Comparison of ENCODE assay signal across 13 mouse cellular contexts in genomic region chr10:117106244-117106643, GRCm38 (mm10). TPM values are rescaled to one million over a fixed set of nuclear protein-coding genes. Genes with fewer than 3 reads are reported as not detected.
DNase-seq lines count a peak whose midpoint lies in the region; ATAC-seq and TF ChIP-seq lines count a peak whose summit lies in the region.
"Had no signal": no experiment of that assay in that cellular context is flagged by ENCODE, and none has a peak within 500 bp of the region (broad histone marks: within the 10 kb centered on the region; RNA-seq: fewer than 3 reads in every experiment).

No protein-coding gene starts in this region.

- peak; percentile 98 for TF ChIP-seq EP300 in liver, embryonic 14.5 days (IDR thresholded peaks at IDR 0.05; ENCODE audit: low read depth)

- H3K9ac ChIP-seq in hindbrain, embryonic 12.5 days, result no peak overlapping the region
- H3K9ac ChIP-seq in liver, embryonic 14.5 days (replicated peaks), result peak overlapping the region; percentile 14
- H3K9ac ChIP-seq: hindbrain, embryonic 14.5 days had no signal

- peaks cover 26% of the 10 kb centered on the region for H3K4me1 ChIP-seq in hindbrain, embryonic 10.5 days (replicated peaks)
- peaks cover 10% of the 10 kb centered on the region for H3K4me1 ChIP-seq in hindbrain, embryonic 12.5 days
- peaks cover 82% of the 10 kb centered on the region for H3K4me1 ChIP-seq in G1E (ENCODE audit: insufficient read depth, low read depth, low read length)
- H3K4me1 ChIP-seq in liver, embryonic 14.5 days (replicated peaks; ENCODE audit: control insufficient read depth in 2 of 2, insufficient read depth in 2 of 2, low read length in 1 of 2), result peaks cover 74 to 78% of the 10 kb centered on the region in 2 experiments

- TF ChIP-seq CTCF in G1E (IDR thresholded peaks at IDR 0.05; ENCODE audit: low read depth, low read length), result no peak
- no peak for TF ChIP-seq CTCF in liver, embryonic 14.5 days (IDR thresholded peaks at IDR 0.05; ENCODE audit: low read depth)

- ATAC-seq in hindbrain, embryonic 12.5 days (ENCODE audit: low FRiP score), result no peak
- ATAC-seq in G1E (ENCODE audit: extremely low read depth, insufficient number of reproducible peaks, low FRiP score, poor library complexity, severe bottlenecking), result peak; percentile 86
- ATAC-seq in liver, embryonic 14.5 days (ENCODE audit: insufficient read depth), result peak; percentile 91
- ATAC-seq in cerebellum, adult (ENCODE audit: insufficient number of reproducible peaks, low FRiP score, low TSS enrichment), result no peak

- no peaks in the 10 kb centered on the region for H3K27me3 ChIP-seq in hindbrain, embryonic 10.5 days (ENCODE audit: insufficient read depth, poor library complexity, severe bottlenecking)
- no peaks in the 10 kb centered on the region for H3K27me3 ChIP-seq in hindbrain, embryonic 12.5 days
- H3K27me3 ChIP-seq in G1E (ENCODE audit: insufficient read depth, low read length), result no peaks in the 10 kb centered on the region
- no peaks in the 10 kb centered on the region for H3K27me3 ChIP-seq in liver, embryonic 14.5 days (ENCODE audit: control insufficient read depth, insufficient read depth, low read length)

- H3K4me2 ChIP-seq in hindbrain, embryonic 12.5 days (replicated peaks), result no peak overlapping the region
- peak overlapping the region; percentile 67 for H3K4me2 ChIP-seq in liver, embryonic 14.5 days (ENCODE audit: low read depth)
- H3K4me2 ChIP-seq: hindbrain, embryonic 14.5 days had no signal

- H3K27ac ChIP-seq in hindbrain, embryonic 10.5 days, result peak overlapping the region; percentile 59
- H3K27ac ChIP-seq in hindbrain, embryonic 12.5 days, result no peak overlapping the region
- H3K27ac ChIP-seq in liver, embryonic 14.5 days, result peak overlapping the region; percentile 83
- H3K27ac ChIP-seq: hindbrain, embryonic 14.5 days had no signal

- WGBS in hindbrain, embryonic 10.5 days, result 15% methylated on average over 4 of the region's 4 CpGs
- WGBS in hindbrain, embryonic 12.5 days, result 17% methylated on average over 4 of the region's 4 CpGs
- 6% methylated on average over 4 of the region's 4 CpGs for WGBS in liver, embryonic 14.5 days (ENCODE audit: insufficient replicate concordance)

- H3K36me3 ChIP-seq in hindbrain, embryonic 10.5 days, result no peaks in the 10 kb centered on the region
- H3K36me3 ChIP-seq in hindbrain, embryonic 12.5 days, result no peaks in the 10 kb centered on the region
- H3K36me3 ChIP-seq in G1E (replicated peaks), result peaks cover 30% of the 10 kb centered on the region
- no peaks in the 10 kb centered on the region; the same call in 1 of the 2 replicates for H3K36me3 ChIP-seq in liver, embryonic 14.5 days (replicated peaks; ENCODE audit: control insufficient read depth, insufficient read depth, low read depth)

- DNase-seq in hindbrain, embryonic 10.5 days (ENCODE audit: low spot score), result no peak
- peak; percentile 36 for DNase-seq in G1E (ENCODE audit: low spot score)
- peak; percentile 34 for DNase-seq in c-Kit-positive CD71-negative TER-119-negative erythroid progenitor cells, embryonic 14.5 days (ENCODE audit: low read depth)
- peak; percentile 84 to 87 (median 84) for DNase-seq in liver, embryonic 14.5 days (ENCODE audit: low read depth in 3 of 3, low spot score in 3 of 3)
- no peak for DNase-seq in frontal cortex, postnatal 25 days (ENCODE audit: low spot score in 2 of 2)
- no peak for DNase-seq in frontal cortex, postnatal 10 days (ENCODE audit: low spot score in 2 of 2)
- DNase-seq: adrenal gland, postnatal 10 days; cerebellum, postnatal 25 days; kidney, postnatal 10 days; spleen, adult 18-20 months had no signal

- no peak overlapping the region for H3K4me3 ChIP-seq in hindbrain, embryonic 10.5 days
- no peak overlapping the region for H3K4me3 ChIP-seq in hindbrain, embryonic 12.5 days
- H3K4me3 ChIP-seq in G1E (ENCODE audit: low read depth, low read length), result no peak overlapping the region; the same call in 1 of the 2 replicates
- H3K4me3 ChIP-seq in liver, embryonic 14.5 days (ENCODE audit: insufficient read depth in 1 of 2, low read depth in 2 of 2, low read length in 2 of 2), result no peak overlapping the region

- no peaks in the 10 kb centered on the region for H3K9me3 ChIP-seq in hindbrain, embryonic 10.5 days
- no peaks in the 10 kb centered on the region for H3K9me3 ChIP-seq in hindbrain, embryonic 12.5 days (replicated peaks)
- H3K9me3 ChIP-seq in G1E (replicated peaks), result no peaks in the 10 kb centered on the region
- H3K9me3 ChIP-seq in liver, embryonic 14.5 days (ENCODE audit: control insufficient read depth, low read length), result no peaks in the 10 kb centered on the region

RNA-seq across cellular contexts. Expression of gene Frs2, which starts 42.1 kb away (rescaled TPM):
- 19.8 and 21.4 TPM in 2 replicates for polyA plus RNA-seq in hindbrain, embryonic 10.5 days (2016; fragmentation: Nextera tagmentation; extraction: Ambion mirVana)
- 25.3 and 31.7 TPM in 2 replicates for polyA plus RNA-seq in hindbrain, embryonic 12.5 days (2016; fragmentation: Nextera tagmentation; extraction: Ambion mirVana)
- total RNA-seq in G1E (2014; fragmentation: Nextera tagmentation) (105 and 107 TPM in 2 replicates), G1E (2017) (15.9 and 19.6 TPM in 2 replicates)
- 12.8 and 16.6 TPM in 2 replicates for polyA plus RNA-seq in G1E (2012)
- 7.9 and 9.2 TPM in 2 replicates for polyA plus RNA-seq in liver, embryonic 14.5 days (2012; rRNA removed)
- 8.8 and 11.2 TPM in 2 replicates for polyA plus RNA-seq in liver, embryonic 14.5 days (2014; fragmentation: Nextera tagmentation; extraction: Ambion mirVana)

RNA-seq across cellular contexts. Expression of gene Cct2, which starts 42.6 kb away (rescaled TPM):
- polyA plus RNA-seq in hindbrain, embryonic 10.5 days (2016; fragmentation: Nextera tagmentation; extraction: Ambion mirVana), result 264 and 323 TPM in 2 replicates
- polyA plus RNA-seq in hindbrain, embryonic 12.5 days (2016; fragmentation: Nextera tagmentation; extraction: Ambion mirVana), result 247 and 251 TPM in 2 replicates
- total RNA-seq in G1E (2014; fragmentation: Nextera tagmentation) (535 and 554 TPM in 2 replicates), G1E (2017) (620 and 644 TPM in 2 replicates)
- polyA plus RNA-seq in G1E (2012), result 38.5 and 38.6 TPM in 2 replicates
- 78.1 and 137 TPM in 2 replicates for polyA plus RNA-seq in liver, embryonic 14.5 days (2012; rRNA removed)
- 170 and 181 TPM in 2 replicates for polyA plus RNA-seq in liver, embryonic 14.5 days (2014; fragmentation: Nextera tagmentation; extraction: Ambion mirVana)

Comparison
In these comparisons a context has a peak if more than half of its experiments do, and no peak if none do; other contexts are left out.
1. DNase-seq: peak in G1E (single experiment), c-Kit-positive CD71-negative TER-119-negative erythroid progenitor cells, embryonic 14.5 days (single experiment) and liver, embryonic 14.5 days (3 of 3); none in hindbrain, embryonic 10.5 days (single experiment), frontal cortex, postnatal 25 days (0 of 2) and frontal cortex, postnatal 10 days (0 of 2).
2. ATAC-seq: peak in G1E (single experiment) and liver, embryonic 14.5 days (single experiment); none in hindbrain, embryonic 12.5 days (single experiment) and cerebellum, adult (single experiment).